Mouse (Mus musculus) ES-Bruce4 (cell line): Measurements from ENCODE around the gene Psma6.

ENCODE experiments used
- CTCF ChIP-seq: IDR thresholded peaks from one replicate; pipeline ENCODE4 v1.8.1; 2011; ENCODE audit warnings: low read depth, low read length
- POLR2A ChIP-seq: IDR thresholded peaks from one replicate; pipeline ENCODE4 v1.8.1; 2011; ENCODE audit warnings: low read length; ENCODE audit not compliant: insufficient read depth

- no peak for TF ChIP-seq POLR2A
- TF ChIP-seq CTCF, result no peak
Measured at GRCm38 (mm10) chr12:55435080-55435479, 51.1 kb downstream of the Psma6 start.
